Mouse (Mus musculus) heart, adult 2 months (tissue): ENCODE results near the gene Arhgef28. TPM values are rescaled to one million over a fixed set of nuclear protein-coding genes. Genes with fewer than 3 reads are reported as not detected.
"Not testable (repeated sequence)": the region's sequence is repeated elsewhere in the genome, so short reads cannot be mapped to it uniquely, and the experiment has no call there.

Experiments used
- DNase-seq, 2 experiments: peaks; one replicate each; pipeline ENCODE4 v3.0.0; 2021
- H3K27ac ChIP-seq: fragments of 200-600 bp; 2 replicates; pipeline ENCODE4 v1.8.1; 2022
- H3K27me3 ChIP-seq: fragments of 200-500 bp; 2 replicates; pipeline ENCODE4 v1.6.1; 2012; ENCODE audit warnings: mild to moderate bottlenecking, low read length, inconsistent platforms, mixed read lengths; ENCODE audit not compliant: control insufficient read depth, insufficient read depth
- H3K36me3 ChIP-seq: fragments of 200-500 bp; 2 replicates; pipeline ENCODE4 v1.6.1; 2012; ENCODE audit warnings: low read length, inconsistent platforms; ENCODE audit not compliant: control insufficient read depth, insufficient read depth
- H3K4me1 ChIP-seq: fragments of 200-500 bp; 2 replicates; pipeline ENCODE4 v1.6.1; 2011; ENCODE audit warnings: low read length; ENCODE audit not compliant: control insufficient read depth, insufficient read depth
- H3K4me3 ChIP-seq: fragments of 200-600 bp; 2 replicates; pipeline ENCODE4 v1.8.1; 2022
- H3K79me2 ChIP-seq: fragments of 200-500 bp; replicated peaks from 2 replicates; pipeline ENCODE4 v1.6.1; 2012; ENCODE audit warnings: mild to moderate bottlenecking, inconsistent platforms, low read length, moderate library complexity, mixed read lengths; ENCODE audit not compliant: control insufficient read depth, insufficient read depth
- H3K9ac ChIP-seq: fragments of 200-500 bp; 2 replicates; pipeline ENCODE4 v1.6.1; 2012; ENCODE audit warnings: low read depth, mild to moderate bottlenecking, control low read depth, inconsistent platforms, low read length, mixed read lengths
- CTCF ChIP-seq: fragments of 200-600 bp; IDR thresholded peaks from 2 replicates; pipeline ENCODE4 v1.8.1; 2022; ENCODE audit warnings: antibody characterized with exemption, mild to moderate bottlenecking, moderate library complexity
- EP300 ChIP-seq: fragments of 200-500 bp; IDR thresholded peaks from 2 replicates; pipeline ENCODE4 v1.6.1; 2011; ENCODE audit warnings: low read depth, low read length, control low read depth; ENCODE audit not compliant: insufficient read depth
- POLR2A ChIP-seq: fragments of 200-500 bp; IDR thresholded peaks from 2 replicates; pipeline ENCODE4 v1.6.1; 2011; ENCODE audit warnings: mild to moderate bottlenecking, low read depth, low read length, control low read depth; ENCODE audit not compliant: insufficient read depth
- WGBS: fragments of 180-500 bp; shearing (Covaris S2); methylation state at CpG from one replicate; pipeline ENCODE4 v1.1.7; 2018; 5-methylcytosine and 5-hydroxymethylcytosine counted together
- intact Hi-C: fragments of 180-260 bp; cut with DNase I; formaldehyde crosslinking; loops from one replicate; pipeline ENCODE4 v1.15.1; 2025
- polyA plus RNA-seq: library from polyadenylated mRNA; depleted of rRNA; stranded (reverse); fragments of >200 nt; gene quantifications from 2 replicates; pipeline ENCODE4 v1.2.3, GENCODE M21; 2012
- total RNA-seq, 2 experiments: library from RNA; stranded (reverse); gene quantifications; 2 replicates each; pipeline ENCODE4 v1.2.3; 2021

Gene Arhgef28
- total and polyA plus RNA-seq, 3 experiments: 2.4 to 5.2 (median 4.6) TPM

GRCm38 (mm10) chr13:98074871-98075270 is 131.4 kb downstream of the Arhgef28 start:
- Histone ChIP-seq H3K4me3 (no peak overlapping the region), H3K79me2 (no peaks in the 10 kb centered on the region), H3K27ac (no peak overlapping the region), H3K4me1 (peaks cover 8% of the 10 kb centered on the region), H3K36me3 (no peaks in the 10 kb centered on the region), H3K27me3 (no peaks in the 10 kb centered on the region), H3K9ac (no peak overlapping the region)
- TF ChIP-seq POLR2A (no peak), EP300 (no peak), CTCF (no peak)
- DNase-seq: peak; percentile 34 to 45
- intact Hi-C loops: loop anchor here (5.0 kb wide), 1 partner anchor 32 kb away; no protein-coding TSS in a partner anchor
- WGBS: 47% methylated on average over 11 of the region's 11 CpGs

GRCm38 (mm10) chr13:98073190-98073589 is 133.0 kb downstream of the Arhgef28 start:
- TF ChIP-seq POLR2A (no peak), EP300 (no peak)
- Histone ChIP-seq H3K36me3 (no peaks in the 10 kb centered on the region), H3K27me3 (no peaks in the 10 kb centered on the region), H3K27ac (no peak overlapping the region), H3K79me2 (no peaks in the 10 kb centered on the region), H3K9ac (no peak overlapping the region), H3K4me1 (peaks cover 4% of the 10 kb centered on the region; the same call in 1 of the 2 replicates), H3K4me3 (no peak overlapping the region)
- intact Hi-C loops: loop anchor here (5.0 kb wide), 1 partner anchor 34 kb away; no protein-coding TSS in a partner anchor
- WGBS: 79% methylated on average over 4 of the region's 4 CpGs
- DNase-seq: no peak

- no peaks in the 10 kb centered on the region for H3K36me3 ChIP-seq
- H3K27me3 ChIP-seq: no peaks in the 10 kb centered on the region
- no peak overlapping the region for H3K27ac ChIP-seq
- TF ChIP-seq POLR2A (no peak), CTCF (no peak), EP300 (no peak)
- H3K9ac ChIP-seq: no peak overlapping the region
- peaks cover 3% of the 10 kb centered on the region; the same call in 1 of the 2 replicates for H3K4me1 ChIP-seq
- H3K4me3 ChIP-seq: no peak overlapping the region
- H3K79me2 ChIP-seq: no peaks in the 10 kb centered on the region
- no peak for DNase-seq
- WGBS: 88% methylated on average over 6 of the region's 6 CpGs
- intact Hi-C loops: loop anchor here (5.0 kb wide), 1 partner anchor 37 kb away; no protein-coding TSS in a partner anchor
Measured at GRCm38 (mm10) chr13:98070458-98070857, 135.8 kb downstream of the Arhgef28 start.

- Histone ChIP-seq H3K9ac (no peak overlapping the region), H3K79me2 (no peaks in the 10 kb centered on the region), H3K27ac (no peak overlapping the region), H3K36me3 (no peaks in the 10 kb centered on the region), H3K4me1 (peaks cover 1% of the 10 kb centered on the region; the same call in 1 of the 2 replicates), H3K4me3 (no peak overlapping the region), H3K27me3 (no peaks in the 10 kb centered on the region)
- 88% methylated on average over 6 of the region's 6 CpGs for WGBS
- intact Hi-C loops: loop anchor here (5.0 kb wide), 1 partner anchor 38 kb away; no protein-coding TSS in a partner anchor
- DNase-seq: no peak
- TF ChIP-seq CTCF: no peak
- no peak for TF ChIP-seq POLR2A
- TF ChIP-seq EP300: no peak
Measured at GRCm38 (mm10) chr13:98069646-98070045, 136.6 kb downstream of the Arhgef28 start.

- peaks cover 1% of the 10 kb centered on the region; the same call in 1 of the 2 replicates for H3K4me1 ChIP-seq
- TF ChIP-seq POLR2A (no peak), CTCF (no peak), EP300 (no peak)
- intact Hi-C loops: no loop called here
- no peak overlapping the region for H3K9ac ChIP-seq
- H3K27me3 ChIP-seq: no peaks in the 10 kb centered on the region
- no peak overlapping the region for H3K27ac ChIP-seq
- H3K36me3 ChIP-seq: no peaks in the 10 kb centered on the region
- 33% methylated on average over 4 of the region's 4 CpGs for WGBS
- no peaks in the 10 kb centered on the region for H3K79me2 ChIP-seq
- H3K4me3 ChIP-seq: no peak overlapping the region
- no peak for DNase-seq
Measured at GRCm38 (mm10) chr13:98062843-98063242, 143.4 kb downstream of the Arhgef28 start.

- DNase-seq, H3K27ac ChIP-seq, intact Hi-C loops, H3K36me3 ChIP-seq, H3K27me3 ChIP-seq, H3K79me2 ChIP-seq, H3K4me3 ChIP-seq, H3K4me1 ChIP-seq, H3K9ac ChIP-seq: not testable (repeated sequence)
- 98% methylated on average over 1 of the region's 1 CpGs for WGBS
Measured at GRCm38 (mm10) chr13:98060121-98060520, 146.1 kb downstream of the Arhgef28 start.
